Mouse (Mus musculus): ENCODE measurements around the gene Adam15. TPM values are rescaled to one million over a fixed set of nuclear protein-coding genes. Genes with fewer than 3 reads are reported as not detected.

The Adam15 gene
- polyA plus RNA-seq, 1 experiment from 2014 or later = 44.0 TPM

GRCm38 (mm10) chr3:89385451-89385850 lies 35.7 kb upstream of the Adam15 start:
- Histone ChIP-seq H3K9ac (no peak overlapping the region), H3K36me3 (replicated peaks; ENCODE audit: control insufficient read depth, insufficient read depth) (no peaks in the 10 kb centered on the region), H3K9me3 (ENCODE audit: control insufficient read depth, low read length) (no peaks in the 10 kb centered on the region), H3K27ac (no peak overlapping the region), H3K4me2 (replicated peaks) (no peak overlapping the region), H3K27me3 (ENCODE audit: control insufficient read depth, insufficient read depth, low read length) (no peaks in the 10 kb centered on the region), H3K4me3 (replicated peaks; ENCODE audit: low read length) (no peak overlapping the region), H3K4me1 (replicated peaks; ENCODE audit: control insufficient read depth, insufficient read depth, low read length) (peaks cover under 1% of the 10 kb centered on the region; the same call in 1 of the 2 replicates)
- ATAC-seq (ENCODE audit: low FRiP score) = no peak
- 45% methylated on average over 11 of the region's 11 CpGs for WGBS
- no peak for DNase-seq (ENCODE audit: low spot score)

- H3K27ac ChIP-seq = no peak overlapping the region
- H3K4me1 ChIP-seq (replicated peaks; ENCODE audit: control insufficient read depth, insufficient read depth, low read length) = no peaks in the 10 kb centered on the region
- no peak overlapping the region for H3K4me3 ChIP-seq (replicated peaks; ENCODE audit: low read length)
- no peaks in the 10 kb centered on the region for H3K9me3 ChIP-seq (ENCODE audit: control insufficient read depth, low read length)
- H3K9ac ChIP-seq = no peak overlapping the region
- no peaks in the 10 kb centered on the region for H3K36me3 ChIP-seq (replicated peaks; ENCODE audit: control insufficient read depth, insufficient read depth)
- no peaks in the 10 kb centered on the region for H3K27me3 ChIP-seq (ENCODE audit: control insufficient read depth, insufficient read depth, low read length)
- ATAC-seq (ENCODE audit: low FRiP score) = no peak
- no peak overlapping the region for H3K4me2 ChIP-seq (replicated peaks)
- 77% methylated on average over 12 of the region's 12 CpGs for WGBS
- no peak for DNase-seq (ENCODE audit: low spot score)
These were observed 34.7 kb upstream of the Adam15 start for GRCm38 (mm10) chr3:89384331-89385076.

DNA sequence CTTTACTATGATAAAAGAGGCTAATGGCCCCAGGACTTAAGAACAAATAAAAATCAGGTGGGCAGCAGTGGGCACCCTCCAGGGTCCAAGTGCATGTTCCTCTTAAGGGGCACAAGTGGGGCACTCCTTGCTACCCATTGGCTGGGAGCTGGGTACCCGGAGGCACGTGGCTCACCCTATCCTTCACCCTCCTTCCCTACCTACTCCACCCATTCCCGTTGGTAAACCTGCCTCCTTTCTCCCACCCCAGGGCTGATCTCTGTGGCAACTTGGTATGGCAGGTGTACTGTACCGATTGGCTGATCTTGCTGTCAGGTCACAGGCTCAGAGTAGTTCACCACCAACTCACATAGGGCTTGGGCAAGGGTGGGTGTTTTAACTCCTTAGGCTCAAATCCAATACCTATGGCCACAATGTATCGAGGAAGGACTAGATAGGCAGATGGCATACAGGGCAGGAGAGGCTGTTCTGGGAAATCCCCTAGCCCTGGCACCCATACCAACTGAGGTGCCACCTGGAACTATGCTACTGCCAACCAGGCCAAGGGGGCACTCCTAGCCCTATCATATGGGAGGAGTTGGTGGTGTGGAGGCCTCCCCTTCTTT lies 34.0 kb upstream of the Adam15 start:
- ATAC-seq (ENCODE audit: low FRiP score) (no peak), DNase-seq (ENCODE audit: low spot score) (no peak)
- no peak overlapping the region for H3K4me3 ChIP-seq (replicated peaks; ENCODE audit: low read length)
- no peak overlapping the region for H3K27ac ChIP-seq
- peaks cover 5% of the 10 kb centered on the region for H3K4me1 ChIP-seq (replicated peaks; ENCODE audit: control insufficient read depth, insufficient read depth, low read length)
- H3K9ac ChIP-seq = no peak overlapping the region
- no peak overlapping the region for H3K4me2 ChIP-seq (replicated peaks)
- no peaks in the 10 kb centered on the region for H3K9me3 ChIP-seq (ENCODE audit: control insufficient read depth, low read length)
- WGBS = 88% methylated on average over 5 of the region's 5 CpGs
- H3K27me3 ChIP-seq (ENCODE audit: control insufficient read depth, insufficient read depth, low read length) = no peaks in the 10 kb centered on the region
- no peaks in the 10 kb centered on the region for H3K36me3 ChIP-seq (replicated peaks; ENCODE audit: control insufficient read depth, insufficient read depth)

DNA sequence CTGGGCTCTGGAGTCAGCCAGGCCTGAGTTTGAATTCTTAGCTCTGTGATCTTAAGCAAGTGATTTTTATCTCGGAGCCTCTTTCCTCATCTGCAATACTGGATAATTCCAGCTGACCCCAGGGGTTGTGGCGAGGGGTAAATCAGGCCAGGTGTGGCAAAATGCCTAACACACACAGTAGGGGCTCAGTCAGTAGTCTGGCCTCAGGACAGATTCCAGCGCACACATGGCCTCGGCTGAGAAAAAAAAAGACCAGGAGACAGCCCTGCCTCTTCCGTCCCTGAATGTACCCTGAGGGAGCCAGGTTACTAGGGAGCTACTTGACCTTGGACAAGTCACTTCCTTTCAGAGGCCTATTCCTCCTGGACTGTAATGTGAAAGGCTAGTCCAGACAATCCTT lies 33.2 kb upstream of the Adam15 start:
- no peak overlapping the region for H3K9ac ChIP-seq
- 79% methylated on average over 5 of the region's 5 CpGs for WGBS
- ATAC-seq (ENCODE audit: low FRiP score) (no peak), DNase-seq (ENCODE audit: low spot score) (no peak)
- no peaks in the 10 kb centered on the region for H3K9me3 ChIP-seq (ENCODE audit: control insufficient read depth, low read length)
- H3K4me1 ChIP-seq (replicated peaks; ENCODE audit: control insufficient read depth, insufficient read depth, low read length) = peaks cover 13% of the 10 kb centered on the region
- no peaks in the 10 kb centered on the region for H3K36me3 ChIP-seq (replicated peaks; ENCODE audit: control insufficient read depth, insufficient read depth)
- H3K27ac ChIP-seq = no peak overlapping the region
- no peak overlapping the region for H3K4me3 ChIP-seq (replicated peaks; ENCODE audit: low read length)
- no peak overlapping the region for H3K4me2 ChIP-seq (replicated peaks)
- no peaks in the 10 kb centered on the region for H3K27me3 ChIP-seq (ENCODE audit: control insufficient read depth, insufficient read depth, low read length)

DNA sequence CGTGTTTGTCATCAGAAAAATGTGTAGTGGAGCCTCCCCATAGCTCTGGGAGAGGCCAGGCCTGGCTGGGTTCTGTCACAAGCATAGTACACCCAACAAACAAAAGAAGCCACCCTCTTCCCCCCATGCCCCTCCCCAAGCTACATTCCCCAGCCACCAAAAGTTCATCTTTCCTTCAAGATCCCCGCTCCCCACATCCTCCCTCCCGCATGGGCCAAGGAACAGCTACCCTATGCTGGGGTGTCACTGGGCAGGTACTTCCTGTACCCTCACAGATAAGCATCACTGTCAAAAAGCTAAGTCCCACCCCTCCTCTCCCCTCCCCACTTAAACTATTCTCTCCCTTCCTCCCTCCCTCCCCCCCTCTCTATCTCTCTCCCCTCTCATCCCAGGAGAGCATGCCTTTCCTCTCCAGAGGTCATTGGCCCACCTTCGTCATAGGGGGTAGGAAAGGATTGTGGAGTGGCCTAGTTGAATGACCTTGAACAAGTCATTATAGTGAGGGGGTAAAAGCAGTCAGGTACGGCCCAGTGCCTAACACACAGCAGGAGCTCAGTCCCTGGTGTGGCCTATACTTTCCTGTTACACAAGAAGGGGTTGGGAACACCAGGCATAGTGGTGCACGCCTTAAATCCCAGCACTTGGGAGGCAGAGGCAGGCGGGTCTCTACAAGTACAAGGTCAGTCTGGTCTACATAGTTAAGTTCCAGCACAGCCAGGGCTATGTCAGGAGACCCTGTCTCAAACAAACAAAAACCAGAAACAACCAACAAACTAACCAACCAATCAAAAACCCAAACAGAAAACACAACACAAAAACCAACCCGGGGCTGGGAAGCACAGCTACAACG lies 32.5 kb upstream of the Adam15 start:
- 90% methylated on average over 9 of the region's 9 CpGs for WGBS
- Histone ChIP-seq H3K4me1 (replicated peaks; ENCODE audit: control insufficient read depth, insufficient read depth, low read length) (peaks cover 14% of the 10 kb centered on the region), H3K27me3 (ENCODE audit: control insufficient read depth, insufficient read depth, low read length) (no peaks in the 10 kb centered on the region), H3K9ac (no peak overlapping the region), H3K36me3 (replicated peaks; ENCODE audit: control insufficient read depth, insufficient read depth) (no peaks in the 10 kb centered on the region), H3K9me3 (ENCODE audit: control insufficient read depth, low read length) (no peaks in the 10 kb centered on the region), H3K27ac (no peak overlapping the region), H3K4me2 (replicated peaks) (no peak overlapping the region), H3K4me3 (replicated peaks; ENCODE audit: low read length) (no peak overlapping the region)
- no peak for DNase-seq (ENCODE audit: low spot score)
- ATAC-seq (ENCODE audit: low FRiP score) = no peak

DNA sequence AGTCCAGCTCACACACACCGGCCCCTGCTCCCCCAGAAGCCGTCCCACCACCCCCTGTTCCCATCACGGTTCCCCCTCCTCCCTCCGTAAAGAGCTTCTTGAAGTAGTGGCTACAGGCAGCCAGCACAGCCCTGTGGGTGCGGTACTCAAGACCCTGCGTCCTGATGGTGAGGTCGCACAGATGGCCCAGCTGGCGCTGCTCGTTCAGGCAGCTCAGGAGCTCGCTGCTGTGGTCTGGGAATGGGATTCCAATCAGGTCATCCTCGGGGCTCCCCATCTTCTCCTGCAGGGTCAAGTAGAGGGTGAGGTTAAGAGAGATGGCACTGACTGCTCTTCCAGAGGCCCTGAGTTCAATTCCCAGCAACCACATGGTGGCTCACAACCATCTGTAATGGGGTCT lies 31.4 kb upstream of the Adam15 start:
- no peak overlapping the region for H3K27ac ChIP-seq
- no peak overlapping the region for H3K9ac ChIP-seq
- H3K4me2 ChIP-seq (replicated peaks) = no peak overlapping the region
- WGBS = 84% methylated on average over 11 of the region's 11 CpGs
- no peaks in the 10 kb centered on the region for H3K36me3 ChIP-seq (replicated peaks; ENCODE audit: control insufficient read depth, insufficient read depth)
- ATAC-seq (ENCODE audit: low FRiP score) = no peak
- H3K27me3 ChIP-seq (ENCODE audit: control insufficient read depth, insufficient read depth, low read length) = no peaks in the 10 kb centered on the region
- H3K4me1 ChIP-seq (replicated peaks; ENCODE audit: control insufficient read depth, insufficient read depth, low read length) = peaks cover 14% of the 10 kb centered on the region
- H3K4me3 ChIP-seq (replicated peaks; ENCODE audit: low read length) = no peak overlapping the region
- no peak for DNase-seq (ENCODE audit: low spot score)
- H3K9me3 ChIP-seq (ENCODE audit: control insufficient read depth, low read length) = no peaks in the 10 kb centered on the region

GRCm38 (mm10) chr3:89380711-89381110 lies 30.9 kb upstream of the Adam15 start:
- Histone ChIP-seq H3K4me2 (replicated peaks) (no peak overlapping the region), H3K27me3 (ENCODE audit: control insufficient read depth, insufficient read depth, low read length) (no peaks in the 10 kb centered on the region), H3K4me3 (replicated peaks; ENCODE audit: low read length) (no peak overlapping the region), H3K27ac (no peak overlapping the region), H3K4me1 (replicated peaks; ENCODE audit: control insufficient read depth, insufficient read depth, low read length) (peaks cover 14% of the 10 kb centered on the region), H3K9ac (no peak overlapping the region), H3K36me3 (replicated peaks; ENCODE audit: control insufficient read depth, insufficient read depth) (no peaks in the 10 kb centered on the region), H3K9me3 (ENCODE audit: control insufficient read depth, low read length) (no peaks in the 10 kb centered on the region)
- DNase-seq (ENCODE audit: low spot score) = no peak
- ATAC-seq (ENCODE audit: low FRiP score) = no peak
- 96% methylated on average over 18 of the region's 18 CpGs for WGBS

DNA sequence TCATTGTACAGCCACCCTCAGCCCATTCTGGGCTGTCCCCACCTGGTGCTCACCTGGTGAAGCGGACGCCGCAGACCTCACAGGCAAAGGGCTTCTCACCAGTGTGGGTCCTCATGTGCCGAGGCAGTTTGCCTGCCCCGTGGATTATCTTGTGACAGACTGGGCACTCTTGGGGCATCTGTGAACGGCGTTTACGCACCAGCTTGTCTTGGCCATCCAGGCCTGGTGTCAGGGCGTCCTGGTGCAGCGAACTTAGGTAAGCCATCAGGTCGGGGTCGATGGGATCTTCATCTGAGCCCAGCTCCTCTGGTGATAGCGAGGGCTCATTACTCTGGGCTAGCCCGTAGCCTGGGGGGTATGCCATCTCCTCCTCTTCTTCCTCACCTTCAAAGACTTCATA lies 30.5 kb upstream of the Adam15 start:
- Histone ChIP-seq H3K4me3 (replicated peaks; ENCODE audit: low read length) (no peak overlapping the region), H3K36me3 (replicated peaks; ENCODE audit: control insufficient read depth, insufficient read depth) (no peaks in the 10 kb centered on the region), H3K27ac (no peak overlapping the region), H3K9ac (no peak overlapping the region), H3K9me3 (ENCODE audit: control insufficient read depth, low read length) (no peaks in the 10 kb centered on the region), H3K4me1 (replicated peaks; ENCODE audit: control insufficient read depth, insufficient read depth, low read length) (peaks cover 14% of the 10 kb centered on the region), H3K27me3 (ENCODE audit: control insufficient read depth, insufficient read depth, low read length) (no peaks in the 10 kb centered on the region), H3K4me2 (replicated peaks) (no peak overlapping the region)
- whole genome bisulfite sequencing = 94% methylated on average over 14 of the region's 14 CpGs
- ATAC-seq (ENCODE audit: low FRiP score) (no peak), DNase-seq (ENCODE audit: low spot score) (no peak)

DNA sequence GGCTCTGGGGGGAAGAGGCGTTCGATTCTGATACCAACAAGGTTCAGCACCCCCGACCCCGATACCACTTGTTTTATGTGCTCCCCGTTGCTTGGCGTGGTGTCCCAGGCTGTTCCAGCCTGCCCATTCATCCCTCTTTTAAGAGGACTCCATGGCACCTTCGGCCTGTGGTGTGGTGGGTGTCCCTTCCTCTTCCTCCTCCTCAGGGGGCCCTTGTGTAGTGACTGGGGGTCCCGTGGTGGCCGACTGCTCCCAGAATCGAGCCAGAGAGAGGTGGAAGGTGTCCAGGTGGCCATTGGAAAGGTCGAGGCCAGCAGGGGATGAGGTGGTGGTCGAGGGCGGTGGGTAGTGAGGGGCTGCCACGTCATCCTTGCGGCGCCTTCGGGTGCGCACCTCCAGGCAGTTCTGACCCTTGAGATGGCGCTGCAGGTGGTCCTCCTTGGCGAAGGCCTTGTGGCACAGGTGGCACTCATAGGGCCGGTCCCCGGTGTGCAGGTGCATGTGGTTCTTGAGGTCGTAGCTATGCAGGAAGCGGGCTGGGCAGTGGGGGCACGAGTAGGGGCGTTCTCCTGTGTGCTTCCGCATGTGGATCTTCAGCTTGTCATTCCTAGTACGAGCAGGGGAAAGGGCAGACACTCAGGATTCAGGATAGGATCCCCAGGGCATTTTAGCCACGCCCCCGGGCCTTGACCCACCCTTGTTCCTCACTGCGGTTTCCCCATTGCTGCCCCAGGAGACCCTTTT lies 29.8 kb upstream of the Adam15 start:
- Histone ChIP-seq H3K4me1 (replicated peaks; ENCODE audit: control insufficient read depth, insufficient read depth, low read length) (peaks cover 14% of the 10 kb centered on the region), H3K9ac (peak overlapping the region; percentile 78; the same call in 1 of the 2 replicates), H3K4me3 (replicated peaks; ENCODE audit: low read length) (no peak overlapping the region), H3K9me3 (ENCODE audit: control insufficient read depth, low read length) (no peaks in the 10 kb centered on the region), H3K36me3 (replicated peaks; ENCODE audit: control insufficient read depth, insufficient read depth) (no peaks in the 10 kb centered on the region), H3K4me2 (replicated peaks) (peak overlapping the region; percentile 85), H3K27me3 (ENCODE audit: control insufficient read depth, insufficient read depth, low read length) (no peaks in the 10 kb centered on the region), H3K27ac (no peak overlapping the region)
- ATAC-seq (ENCODE audit: low FRiP score) (no peak), DNase-seq (ENCODE audit: low spot score) (no peak)
- WGBS = 85% methylated on average over 31 of the region's 31 CpGs

All from hindbrain, embryonic 14.5 days (tissue).